Mouse (Mus musculus): ENCODE results near the gene Apc2. TPM values are rescaled to one million over a fixed set of nuclear protein-coding genes. Genes with fewer than 3 reads are reported as not detected.

Gene Apc2
- polyA plus RNA-seq, 1 experiment, result 0.74 TPM

GRCm38 (mm10) chr10:80285222-80286070 lies 10.3 kb upstream of the Apc2 start:
- Histone ChIP-seq H3K4me3 (ENCODE audit: insufficient read depth, low read depth, low read length) (no peak overlapping the region), H3K27ac (ENCODE audit: insufficient read depth, low read depth, low read length) (no peak overlapping the region), H3K4me1 (ENCODE audit: control insufficient read depth, insufficient read depth, low read length) (peaks cover 22% of the 10 kb centered on the region), H3K36me3 (ENCODE audit: control insufficient read depth, insufficient read depth, low read length) (peaks cover 11% of the 10 kb centered on the region), H3K27me3 (replicated peaks; ENCODE audit: control insufficient read depth, insufficient read depth, low read length) (no peaks in the 10 kb centered on the region)
- no peak for DNase-seq
- 66% methylated on average over 12 of the region's 15 CpGs for WGBS
- TF ChIP-seq CTCF (conservative IDR thresholded peaks at IDR 0.05; ENCODE audit: insufficient read depth, insufficient read length, low read depth, low read length), result no peak
- no peak for TF ChIP-seq POLR2A (IDR thresholded peaks at IDR 0.05; ENCODE audit: low read depth, low read length)

DNA sequence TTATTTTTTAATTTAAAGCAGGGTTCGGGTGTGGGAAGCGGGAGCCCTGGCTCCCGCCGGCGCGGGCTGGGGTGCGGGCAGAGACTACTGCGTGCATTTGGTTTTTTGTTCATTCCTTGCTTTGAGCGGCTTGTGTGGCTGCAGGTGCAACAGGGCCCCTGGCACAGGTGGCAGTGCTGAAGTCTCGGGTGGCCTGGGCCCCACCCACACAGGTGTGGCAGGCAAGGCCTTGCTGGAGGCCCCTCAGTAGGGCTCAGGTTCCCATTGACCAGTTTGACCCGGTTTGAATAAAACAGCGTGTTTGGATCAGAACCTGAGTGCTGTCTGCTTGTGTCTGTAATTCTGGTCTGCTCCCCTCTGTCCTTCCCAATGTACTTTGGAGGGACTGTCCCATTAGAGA lies 7.7 kb upstream of the Apc2 start:
- 91% methylated on average over 12 of the region's 12 CpGs for WGBS
- no peak for TF ChIP-seq POLR2A (IDR thresholded peaks at IDR 0.05; ENCODE audit: low read depth, low read length)
- TF ChIP-seq CTCF (conservative IDR thresholded peaks at IDR 0.05; ENCODE audit: insufficient read depth, insufficient read length, low read depth, low read length), result no peak
- Histone ChIP-seq H3K27ac (ENCODE audit: insufficient read depth, low read depth, low read length) (no peak overlapping the region), H3K4me3 (ENCODE audit: insufficient read depth, low read depth, low read length) (no peak overlapping the region), H3K4me1 (ENCODE audit: control insufficient read depth, insufficient read depth, low read length) (peaks cover under 1% of the 10 kb centered on the region; the same call in 1 of the 2 replicates), H3K36me3 (ENCODE audit: control insufficient read depth, insufficient read depth, low read length) (peaks cover 11% of the 10 kb centered on the region), H3K27me3 (replicated peaks; ENCODE audit: control insufficient read depth, insufficient read depth, low read length) (no peaks in the 10 kb centered on the region)
- DNase-seq, result no peak

DNA sequence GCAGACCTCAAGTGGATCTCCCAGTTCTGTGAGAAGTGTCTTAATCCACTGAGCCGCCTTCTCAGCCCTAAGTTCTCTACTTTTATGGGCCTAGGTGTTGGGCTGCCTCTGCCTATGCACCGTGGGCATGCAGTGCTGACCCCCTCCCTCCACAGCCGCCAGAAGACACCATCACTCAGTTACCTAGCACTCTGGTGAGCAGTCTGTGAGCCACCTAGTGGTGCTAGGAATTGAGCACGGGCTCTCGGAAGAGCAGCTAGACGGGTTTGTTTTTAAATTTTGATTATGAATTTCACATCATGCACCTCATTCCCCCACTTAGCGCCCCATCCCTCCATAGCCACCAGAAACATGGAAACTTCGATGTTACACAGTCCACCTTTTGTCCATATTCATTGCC lies 7.1 kb upstream of the Apc2 start:
- H3K27ac ChIP-seq (ENCODE audit: insufficient read depth, low read depth, low read length), result no peak overlapping the region
- peaks cover 11% of the 10 kb centered on the region for H3K36me3 ChIP-seq (ENCODE audit: control insufficient read depth, insufficient read depth, low read length)
- no peaks in the 10 kb centered on the region for H3K27me3 ChIP-seq (replicated peaks; ENCODE audit: control insufficient read depth, insufficient read depth, low read length)
- DNase-seq, result no peak
- 58% methylated on average over 8 of the region's 8 CpGs for WGBS
- H3K4me3 ChIP-seq (ENCODE audit: insufficient read depth, low read depth, low read length), result no peak overlapping the region
- no peaks in the 10 kb centered on the region; the same call in 1 of the 2 replicates for H3K4me1 ChIP-seq (ENCODE audit: control insufficient read depth, insufficient read depth, low read length)
- TF ChIP-seq POLR2A (IDR thresholded peaks at IDR 0.05; ENCODE audit: low read depth, low read length) (no peak), CTCF (conservative IDR thresholded peaks at IDR 0.05; ENCODE audit: insufficient read depth, insufficient read length, low read depth, low read length) (peak; percentile 38)

GRCm38 (mm10) chr10:80292251-80293146 lies 3.3 kb upstream of the Apc2 start, which contains the start of gene Rps15:
Gene Rps15, plus strand, starts transcription at chr10:80292453.
- no peaks in the 10 kb centered on the region for H3K27me3 ChIP-seq (replicated peaks; ENCODE audit: control insufficient read depth, insufficient read depth, low read length)

DNA sequence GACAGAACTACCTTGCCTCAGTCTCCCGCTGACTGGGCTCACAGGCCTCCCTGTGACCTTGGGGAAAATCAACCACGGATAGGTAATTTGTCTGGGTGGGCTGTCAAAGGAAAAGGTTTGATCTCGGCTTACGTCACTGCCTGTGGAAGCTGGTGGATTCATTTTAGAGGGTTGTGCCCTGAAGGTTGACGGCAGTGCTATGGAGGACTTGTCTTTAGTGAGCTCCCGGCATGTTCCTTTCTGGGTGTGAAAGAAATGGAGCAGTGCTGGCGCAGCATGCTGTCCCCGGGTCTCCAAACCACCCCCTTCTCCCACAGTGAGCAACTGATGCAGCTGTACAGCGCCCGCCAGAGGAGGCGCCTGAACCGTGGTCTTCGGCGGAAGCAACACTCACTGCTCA lies 2.5 kb upstream of the Apc2 start:
- TF ChIP-seq POLR2A (IDR thresholded peaks at IDR 0.05; ENCODE audit: low read depth, low read length) (no peak), CTCF (conservative IDR thresholded peaks at IDR 0.05; ENCODE audit: insufficient read depth, insufficient read length, low read depth, low read length) (no peak)
- no peaks in the 10 kb centered on the region for H3K36me3 ChIP-seq (ENCODE audit: control insufficient read depth, insufficient read depth, low read length)
- no peaks in the 10 kb centered on the region for H3K27me3 ChIP-seq (replicated peaks; ENCODE audit: control insufficient read depth, insufficient read depth, low read length)
- peak overlapping the region; percentile 91 for H3K4me3 ChIP-seq (ENCODE audit: insufficient read depth, low read depth, low read length)
- H3K27ac ChIP-seq (ENCODE audit: insufficient read depth, low read depth, low read length), result no peak overlapping the region
- no peak for DNase-seq
- 23% methylated on average over 14 of the region's 14 CpGs for WGBS
- H3K4me1 ChIP-seq (ENCODE audit: control insufficient read depth, insufficient read depth, low read length), result no peaks in the 10 kb centered on the region; the same call in 1 of the 2 replicates

More at GRCm38 (mm10) chr10:80292251-80293146, 3.3 kb upstream of the Apc2 start, which contains the start of gene Rps15:
- peak within 1 kb of the TSS; percentile 91 for H3K4me3 ChIP-seq (ENCODE audit: insufficient read depth, low read depth, low read length)
- H3K4me1 ChIP-seq (ENCODE audit: control insufficient read depth, insufficient read depth, low read length), result no peaks in the 10 kb centered on the region; the same call in 1 of the 2 replicates
- peak; percentile 72 for TF ChIP-seq CTCF (conservative IDR thresholded peaks at IDR 0.05; ENCODE audit: insufficient read depth, insufficient read length, low read depth, low read length)
- TF ChIP-seq POLR2A (IDR thresholded peaks at IDR 0.05; ENCODE audit: low read depth, low read length), result peak; percentile 95
- H3K36me3 ChIP-seq (ENCODE audit: control insufficient read depth, insufficient read depth, low read length), result no peaks in the 10 kb centered on the region
- DNase-seq, result peak; percentile 96
- WGBS, result under 1% methylated on average over 72 of the region's 72 CpGs
- H3K27ac ChIP-seq (ENCODE audit: insufficient read depth, low read depth, low read length), result peak within 1 kb of the TSS; percentile 67

DNA sequence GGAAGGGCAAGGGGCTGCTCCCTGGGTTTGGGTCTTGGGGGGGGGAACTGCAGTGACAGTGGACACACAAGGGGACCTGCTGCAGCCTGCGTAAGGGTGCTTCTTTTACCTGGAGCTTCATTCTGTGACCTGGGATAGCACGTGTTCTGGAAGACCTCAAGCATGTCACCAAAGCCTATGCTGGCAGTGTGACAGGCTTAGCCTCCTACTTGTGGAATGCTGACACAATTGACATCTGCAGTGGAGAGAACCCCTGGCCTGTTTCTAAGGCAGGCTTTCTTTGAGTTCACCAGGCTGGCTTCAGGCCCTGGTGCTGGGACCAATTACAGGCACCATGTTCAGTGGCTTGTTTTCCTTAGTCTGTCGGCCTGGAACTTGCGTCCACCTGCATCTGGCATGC lies 1.5 kb upstream of the Apc2 start:
- H3K27ac ChIP-seq (ENCODE audit: insufficient read depth, low read depth, low read length), result no peak overlapping the region
- WGBS, result 62% methylated on average over 4 of the region's 4 CpGs

More for the DNA sequence above, 1.5 kb upstream of the Apc2 start:
- H3K4me1 ChIP-seq (ENCODE audit: control insufficient read depth, insufficient read depth, low read length), result no peaks in the 10 kb centered on the region; the same call in 1 of the 2 replicates
- no peaks in the 10 kb centered on the region for H3K27me3 ChIP-seq (replicated peaks; ENCODE audit: control insufficient read depth, insufficient read depth, low read length)
- H3K36me3 ChIP-seq (ENCODE audit: control insufficient read depth, insufficient read depth, low read length), result no peaks in the 10 kb centered on the region
- DNase-seq, result no peak
- no peak for TF ChIP-seq CTCF (conservative IDR thresholded peaks at IDR 0.05; ENCODE audit: insufficient read depth, insufficient read length, low read depth, low read length)
- no peak for TF ChIP-seq POLR2A (IDR thresholded peaks at IDR 0.05; ENCODE audit: low read depth, low read length)
- H3K4me3 ChIP-seq (ENCODE audit: insufficient read depth, low read depth, low read length), result no peak overlapping the region

Measured in kidney, adult 2 months (tissue).